15 mouse cellular contexts compared by ENCODE assay signal in genomic region chr13:20127553-20127952, GRCm38 (mm10). TPM values are rescaled to one million over a fixed set of nuclear protein-coding genes. Genes with fewer than 3 reads are reported as not detected.
DNase-seq lines count a peak whose midpoint lies in the region; ATAC-seq and TF ChIP-seq lines count a peak whose summit lies in the region.
"Had no signal": no experiment of that assay in that cellular context is flagged by ENCODE, and none has a peak within 500 bp of the region (broad histone marks: within the 10 kb centered on the region; RNA-seq: fewer than 3 reads in every experiment).

No protein-coding gene starts in this region.

- WGBS in kidney, adult 2 months = 63% methylated on average over 4 of the region's 4 CpGs

- H3K27me3 ChIP-seq in kidney, adult 2 months (replicated peaks; ENCODE audit: control insufficient read depth, insufficient read depth, low read length) = no peaks in the 10 kb centered on the region
- H3K27me3 ChIP-seq: neural tube, embryonic 15.5 days had no signal

- H3K36me3 ChIP-seq in kidney, adult 2 months (ENCODE audit: control insufficient read depth, insufficient read depth, low read length) = no peaks in the 10 kb centered on the region
- H3K36me3 ChIP-seq: forebrain, embryonic 10.5 days; neural tube, embryonic 15.5 days had no signal

- no peak overlapping the region for H3K27ac ChIP-seq in kidney, adult 2 months (ENCODE audit: insufficient read depth, low read depth, low read length)
- H3K27ac ChIP-seq: forebrain, embryonic 10.5 days; kidney, postnatal 0 days; neural tube, embryonic 15.5 days had no signal

- ATAC-seq in common myeloid progenitor, adult 5-6 weeks (replicated peaks; ENCODE audit: low read depth, poor library complexity, severe bottlenecking) = peak; percentile 88
- ATAC-seq: midbrain, embryonic 16.5 days had no signal

- TF ChIP-seq CTCF in kidney, adult 2 months (conservative IDR thresholded peaks at IDR 0.05; ENCODE audit: insufficient read depth, insufficient read length, low read depth, low read length) = no peak

- TF ChIP-seq POLR2A in kidney, adult 2 months (IDR thresholded peaks at IDR 0.05; ENCODE audit: low read depth, low read length) = no peak

- H3K4me1 ChIP-seq in kidney, adult 2 months (ENCODE audit: control insufficient read depth, insufficient read depth, low read length) = no peaks in the 10 kb centered on the region
- H3K4me1 ChIP-seq: forebrain, embryonic 10.5 days; neural tube, embryonic 15.5 days had no signal

- H3K4me3 ChIP-seq in kidney, adult 2 months (ENCODE audit: insufficient read depth, low read depth, low read length) = no peak overlapping the region
- H3K4me3 ChIP-seq: forebrain, embryonic 10.5 days; neural tube, embryonic 15.5 days had no signal

- peak; percentile 48 for DNase-seq in kidney, adult 2 months
- no peak for DNase-seq in kidney, adult 11 months
- DNase-seq in lung, postnatal 36 days = peak; percentile 60
- DNase-seq in lung, postnatal 25 days (ENCODE audit: low spot score) = no peak
- DNase-seq in monocyte, adult 2 months (ENCODE audit: low read depth in 1 of 2, low spot score in 2 of 2) = peak; percentile 53 to 67
- no peak for DNase-seq in layer of hippocampus, adult 11-12 months (ENCODE audit: low spot score)
- DNase-seq in right cerebral cortex, postnatal 14 days = no peak
- DNase-seq: adrenal gland, postnatal 25 days; cerebellum, adult 9-10 months; lung, embryonic 14.5 days had no signal

RNA-seq across cellular contexts. Expression of gene Elmo1, which starts 37.2 kb away (rescaled TPM):
- polyA plus RNA-seq in kidney, adult 2 months (2012; rRNA removed) = 3.4 and 4.5 TPM in 2 replicates
- total RNA-seq in common myeloid progenitor, adult 5-6 weeks (2017) = 68.5 and 75.3 TPM in 2 replicates

Comparison
In these comparisons a context has a peak if more than half of its experiments do, and no peak if none do; other contexts are left out.
1. DNase-seq: peak in kidney, adult 2 months (single experiment), lung, postnatal 36 days (single experiment) and monocyte, adult 2 months (2 of 2); none in kidney, adult 11 months (single experiment), lung, postnatal 25 days (single experiment), layer of hippocampus, adult 11-12 months (single experiment) and right cerebral cortex, postnatal 14 days (single experiment).